Mouse (Mus musculus) CD4-positive helper T cell, adult 2 months (primary cell): ENCODE results near the gene Srp14.

ENCODE experiments used
- DNase-seq: peaks from one replicate; pipeline ENCODE4 v3.0.0-alpha.2; 2012; ENCODE audit warnings: low read depth, missing footprints, low spot score

Srp14 gene

GRCm38 (mm10) chr2:118479550-118479909, at the start of gene Srp14:
TSS of gene Srp14 (minus strand) at chr2:118479711.
- DNase-seq, result peak; percentile 98

GRCm38 (mm10) chr2:118526545-118526944, 47.0 kb upstream of the Srp14 start:
- no peak for DNase-seq

GRCm38 (mm10) chr2:118524811-118525210, 45.3 kb upstream of the Srp14 start:
- no peak for DNase-seq

- no peak for DNase-seq
Observed at GRCm38 (mm10) chr2:118523163-118523730, 43.7 kb upstream of the Srp14 start.

GRCm38 (mm10) chr2:118522265-118522664, 42.8 kb upstream of the Srp14 start:
- DNase-seq, result no peak

- no peak for DNase-seq
Observed at GRCm38 (mm10) chr2:118520042-118520933, 40.8 kb upstream of the Srp14 start.

- DNase-seq, result no peak
Observed at GRCm38 (mm10) chr2:118512418-118513377, 33.2 kb upstream of the Srp14 start.

GRCm38 (mm10) chr2:118511779-118512417, 32.4 kb upstream of the Srp14 start:
- no peak for DNase-seq

- no peak for DNase-seq
Observed at GRCm38 (mm10) chr2:118510447-118511310, 31.2 kb upstream of the Srp14 start.

GRCm38 (mm10) chr2:118509688-118510446, 30.4 kb upstream of the Srp14 start:
- no peak for DNase-seq

GRCm38 (mm10) chr2:118507126-118507525, 27.6 kb upstream of the Srp14 start:
- DNase-seq, result no peak

- DNase-seq, result no peak
Observed at GRCm38 (mm10) chr2:118500191-118500590, 20.7 kb upstream of the Srp14 start.

GRCm38 (mm10) chr2:118499135-118499961, 19.8 kb upstream of the Srp14 start:
- DNase-seq, result peak; percentile 57

GRCm38 (mm10) chr2:118498476-118498875, 19.0 kb upstream of the Srp14 start:
- no peak for DNase-seq

- DNase-seq, result no peak
Observed at GRCm38 (mm10) chr2:118497890-118498289, 18.4 kb upstream of the Srp14 start.

- DNase-seq, result no peak
Observed at GRCm38 (mm10) chr2:118495024-118495423, 15.5 kb upstream of the Srp14 start.

- DNase-seq, result peak; percentile 16
Observed at GRCm38 (mm10) chr2:118491741-118492395, 12.4 kb upstream of the Srp14 start.

GRCm38 (mm10) chr2:118491281-118491731, 11.8 kb upstream of the Srp14 start:
- peak; percentile 72 for DNase-seq
